Mouse (Mus musculus) erythroblast, embryonic 14.5 days (primary cell): Measurements from ENCODE around the gene Abhd16a.
"Not testable (repeated sequence)": the region's sequence is repeated elsewhere in the genome, so short reads cannot be mapped to it uniquely, and the experiment has no call there.

Experiments
- GATA1 ChIP-seq: IDR thresholded peaks from 2 replicates; pipeline ENCODE4 v1.6.1; 2012; ENCODE audit warnings: low read length, inconsistent platforms, mixed read lengths
- TAL1 ChIP-seq: IDR thresholded peaks from 3 replicates; pipeline ENCODE4 v1.6.1; 2012; ENCODE audit warnings: low read length, inconsistent platforms, mixed read lengths

- not testable (repeated sequence) for TF ChIP-seq GATA1, TAL1
These were observed 35.3 kb downstream of the Abhd16a start for GRCm38 (mm10) chr17:35124261-35124896.
